Mouse (Mus musculus) heart, postnatal 4 days (tissue): ENCODE measurements around the gene Smap1. TPM values are rescaled to one million over a fixed set of nuclear protein-coding genes. Genes with fewer than 3 reads are reported as not detected.

Experiments used
- DNase-seq: peaks from one replicate; pipeline ENCODE4 v3.0.0; 2021
- total RNA-seq, 2 experiments: library from RNA; stranded (reverse); gene quantifications; 2 replicates each; pipeline ENCODE4 v1.2.3; 2021

The Smap1 gene
- total RNA-seq, 2 experiments from 2014 or later, result 50.1 to 58.3 TPM

GRCm38 (mm10) chr1:23834246-23834645 lies 87.9 kb downstream of the Smap1 start:
- DNase-seq, result no peak

GRCm38 (mm10) chr1:23826887-23827758 lies 95.0 kb downstream of the Smap1 start:
- peak; percentile 63 for DNase-seq

- no peak for DNase-seq
These were observed 100.5 kb downstream of the Smap1 start for GRCm38 (mm10) chr1:23821615-23822014.

- DNase-seq, result no peak
These were observed 123.8 kb downstream of the Smap1 start for GRCm38 (mm10) chr1:23798306-23798705.

Other genes starting within 250 kb of the Smap1 start
- not detected for gene B3gat2, start 160.6 kb downstream of the Smap1 start, total RNA-seq
- gene Sdhaf4, start 83.3 kb upstream of the Smap1 start, total RNA-seq, result 10 to 100 TPM; 50.1 to 52.8 TPM
- 10 to 100 TPM; 42.5 to 43.1 TPM for gene Fam135a, start 178.0 kb upstream of the Smap1 start, total RNA-seq